ENCODE assay signal across 14 mouse cellular contexts in the genomic region with DNA sequence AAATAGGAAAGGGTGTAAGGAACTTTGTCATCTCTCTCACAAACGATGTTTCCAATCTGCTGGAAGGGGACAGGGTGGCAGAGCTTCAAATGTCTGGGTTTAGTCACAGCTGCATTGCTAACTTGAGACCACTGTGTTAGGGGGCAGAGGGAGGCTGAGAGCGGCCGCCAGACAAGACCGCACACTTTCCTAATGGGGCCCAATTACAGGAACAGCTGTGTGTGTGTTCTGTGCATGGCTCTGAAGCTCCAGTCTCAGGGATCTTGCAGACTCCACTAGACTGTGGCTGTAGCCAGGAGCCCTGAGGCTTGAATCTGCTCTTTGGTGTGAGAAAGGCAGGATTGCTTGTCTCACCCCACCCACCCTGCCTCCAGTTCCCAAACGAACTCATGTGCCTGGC.
DNase-seq lines count a peak whose midpoint lies in the region; ATAC-seq lines count a peak whose summit lies in the region.
"Had no signal": no experiment of that assay in that cellular context is flagged by ENCODE, and none has a peak within 500 bp of the region (broad histone marks: within the 10 kb centered on the region; RNA-seq: fewer than 3 reads in every experiment).

No protein-coding gene starts in this region.

- no peaks in the 10 kb centered on the region for H3K9me3 ChIP-seq in heart, embryonic 14.5 days (ENCODE audit: control insufficient read depth, low read length)
- H3K9me3 ChIP-seq in embryonic facial prominence, embryonic 12.5 days = no peaks in the 10 kb centered on the region
- H3K9me3 ChIP-seq in limb, embryonic 10.5 days (replicated peaks) = no peaks in the 10 kb centered on the region

- no peak for DNase-seq in heart, postnatal 14 days
- peak; percentile 30 for DNase-seq in ZHBTc4 (ENCODE audit: low read depth, low spot score)
- DNase-seq in limb, embryonic 10.5 days (ENCODE audit: low spot score) = no peak
- no peak for DNase-seq in layer of hippocampus, postnatal 36 days
- DNase-seq in gastrocnemius, postnatal 14 days = no peak
- DNase-seq: cerebellum, adult 8-10 months; kidney, adult 11 months; kidney, postnatal 36 days; right cerebral cortex, postnatal 25 days; thymus, postnatal 14 days had no signal

- intact Hi-C loops in heart, postnatal 14 days (cut with DNase I) = no loop called here
- intact Hi-C loops in gastrocnemius, postnatal 14 days (cut with DNase I; ENCODE audit: low total_unique reads) = no loop called here

- no peak for ATAC-seq in heart, embryonic 14.5 days (ENCODE audit: insufficient number of reproducible peaks, insufficient read depth, low FRiP score, low read depth)
- ATAC-seq in embryonic facial prominence, embryonic 12.5 days (ENCODE audit: insufficient number of reproducible peaks, insufficient read depth, low FRiP score, low TSS enrichment) = peak; percentile 52; the same call in 1 of the 2 replicates

- H3K27ac ChIP-seq in heart, embryonic 14.5 days (replicated peaks in 1 of 2; ENCODE audit: control insufficient read depth in 1 of 2, insufficient read depth in 1 of 2, low read depth in 2 of 2, low read length in 2 of 2) = peak overlapping the region; percentile 45 to 51
- H3K27ac ChIP-seq in embryonic facial prominence, embryonic 12.5 days = 0 out of 2 replicates have a peak overlapping the region, but pooled peaks have one; percentile 24
- peak overlapping the region; percentile 53 for H3K27ac ChIP-seq in limb, embryonic 10.5 days
- H3K27ac ChIP-seq: liver, embryonic 14.5 days; macrophage had no signal

- 21% methylated on average over 5 of the region's 5 CpGs for WGBS in heart, embryonic 14.5 days
- WGBS in embryonic facial prominence, embryonic 12.5 days = 7% methylated on average over 5 of the region's 5 CpGs
- 22% methylated on average over 5 of the region's 5 CpGs for WGBS in limb, embryonic 10.5 days

- no peak overlapping the region for H3K4me2 ChIP-seq in heart, embryonic 14.5 days (ENCODE audit: low read length)
- H3K4me2 ChIP-seq in embryonic facial prominence, embryonic 12.5 days (replicated peaks) = no peak overlapping the region

- H3K36me3 ChIP-seq in heart, embryonic 14.5 days (ENCODE audit: control insufficient read depth, insufficient read depth, low read length) = no peaks in the 10 kb centered on the region
- H3K36me3 ChIP-seq in embryonic facial prominence, embryonic 12.5 days = no peaks in the 10 kb centered on the region
- peaks cover 13% of the 10 kb centered on the region; the same call in 1 of the 2 replicates for H3K36me3 ChIP-seq in limb, embryonic 10.5 days

- no peaks in the 10 kb centered on the region for H3K27me3 ChIP-seq in heart, embryonic 14.5 days (ENCODE audit: control insufficient read depth, insufficient read depth, low read length)
- H3K27me3 ChIP-seq in embryonic facial prominence, embryonic 12.5 days = peaks cover 10% of the 10 kb centered on the region
- peaks cover 35% of the 10 kb centered on the region; the same call in 1 of the 2 replicates for H3K27me3 ChIP-seq in limb, embryonic 10.5 days (ENCODE audit: low read depth, poor library complexity, severe bottlenecking)

- peak overlapping the region; percentile 22; the same call in 1 of the 2 replicates for H3K9ac ChIP-seq in heart, embryonic 14.5 days (ENCODE audit: low read length)
- H3K9ac ChIP-seq in embryonic facial prominence, embryonic 12.5 days = no peak overlapping the region
- H3K9ac ChIP-seq: liver, embryonic 14.5 days had no signal

- H3K4me3 ChIP-seq in heart, embryonic 14.5 days (ENCODE audit: control insufficient read depth in 1 of 2, insufficient read depth in 1 of 2, low read depth in 1 of 2, low read length in 2 of 2) = no peak overlapping the region
- H3K4me3 ChIP-seq in embryonic facial prominence, embryonic 12.5 days = no peak overlapping the region
- no peak overlapping the region for H3K4me3 ChIP-seq in limb, embryonic 10.5 days

- H3K4me1 ChIP-seq in heart, embryonic 14.5 days (ENCODE audit: control insufficient read depth in 2 of 2, insufficient read depth in 2 of 2, low read length in 2 of 2) = peaks cover 42 to 65% of the 10 kb centered on the region in 2 experiments
- H3K4me1 ChIP-seq in embryonic facial prominence, embryonic 12.5 days = peaks cover 39% of the 10 kb centered on the region
- peaks cover 91% of the 10 kb centered on the region for H3K4me1 ChIP-seq in limb, embryonic 10.5 days
